ENCODE assay signal across 24 mouse cellular contexts in the genomic region with DNA sequence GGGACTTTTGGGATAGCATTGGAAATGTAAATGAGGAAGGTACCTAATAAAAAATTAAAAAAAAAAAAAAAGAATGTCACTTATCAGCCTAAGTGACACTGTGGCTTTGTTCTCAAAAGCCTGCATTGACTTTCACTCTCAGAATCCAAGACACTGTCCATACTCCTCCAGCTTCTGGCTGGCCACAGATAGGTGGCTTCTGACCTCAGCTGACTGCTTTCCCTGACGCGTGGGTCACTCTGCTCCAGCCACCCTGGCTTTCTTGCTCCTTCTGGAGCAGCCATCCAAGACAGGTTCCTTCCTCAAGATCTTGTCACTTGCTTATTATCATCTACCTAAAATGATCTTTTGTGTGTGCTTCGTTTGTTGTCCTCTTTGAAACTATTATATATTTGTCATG.
"Had no signal": no experiment of that assay in that cellular context is flagged by ENCODE, and none has a peak within 500 bp of the region (broad histone marks: within the 10 kb centered on the region; RNA-seq: fewer than 3 reads in every experiment).

No protein-coding gene starts in this region.

- H3K27ac ChIP-seq: heart, adult 2 months; heart, embryonic 13.5 days; heart, embryonic 15.5 days; hindbrain, embryonic 13.5 days; hindbrain, embryonic 15.5 days; hindbrain, postnatal 0 days; limb, embryonic 13.5 days; limb, embryonic 15.5 days; liver, embryonic 12.5 days; liver, embryonic 14.5 days had no signal

- H3K9ac ChIP-seq: forebrain, postnatal 0 days; heart, embryonic 13.5 days; heart, embryonic 15.5 days; hindbrain, embryonic 13.5 days; hindbrain, embryonic 15.5 days; limb, embryonic 13.5 days; limb, embryonic 15.5 days; liver, embryonic 12.5 days; liver, embryonic 14.5 days had no signal

- H3K36me3 ChIP-seq: heart, embryonic 13.5 days; heart, embryonic 15.5 days; hindbrain, embryonic 13.5 days; hindbrain, embryonic 15.5 days; limb, embryonic 13.5 days; limb, embryonic 15.5 days; liver, embryonic 12.5 days had no signal

- H3K4me1 ChIP-seq: heart, embryonic 13.5 days; heart, embryonic 15.5 days; hindbrain, embryonic 13.5 days; hindbrain, embryonic 15.5 days; limb, embryonic 13.5 days; limb, embryonic 15.5 days; liver, embryonic 12.5 days had no signal

- H3K27me3 ChIP-seq: heart, embryonic 13.5 days; heart, embryonic 15.5 days; hindbrain, embryonic 13.5 days; hindbrain, embryonic 15.5 days; limb, embryonic 13.5 days; limb, embryonic 15.5 days; liver, embryonic 12.5 days had no signal

- DNase-seq: forebrain, postnatal 0 days; gastrocnemius, postnatal 14 days; gastrocnemius, postnatal 36 days; heart, adult 11 months; heart, adult 2 months; heart, postnatal 14 days; heart, postnatal 36 days; kidney, adult 11 months; kidney, postnatal 10 days; kidney, postnatal 25 days; layer of hippocampus, adult 9-11 months; layer of hippocampus, postnatal 36 days; left cerebral cortex, postnatal 4 days had no signal

- ATAC-seq: forebrain, postnatal 0 days; hindbrain, postnatal 0 days; intestine, embryonic 16.5 days; liver, embryonic 12.5 days had no signal

- H3K4me2 ChIP-seq: heart, embryonic 11.5 days; heart, embryonic 13.5 days; heart, embryonic 15.5 days; hindbrain, embryonic 13.5 days; hindbrain, embryonic 15.5 days; limb, embryonic 13.5 days; limb, embryonic 15.5 days; liver, embryonic 12.5 days had no signal

- H3K9me3 ChIP-seq: heart, embryonic 13.5 days; heart, embryonic 15.5 days; hindbrain, embryonic 13.5 days; hindbrain, embryonic 15.5 days; limb, embryonic 13.5 days; limb, embryonic 15.5 days; liver, embryonic 12.5 days had no signal

- H3K4me3 ChIP-seq: heart, adult 2 months; heart, embryonic 13.5 days; heart, embryonic 15.5 days; hindbrain, embryonic 13.5 days; hindbrain, embryonic 15.5 days; limb, embryonic 13.5 days; limb, embryonic 15.5 days; liver, embryonic 12.5 days had no signal
